Mouse (Mus musculus) heart, postnatal 0 days (tissue): ENCODE measurements around the gene Prrt1.

Experiments
- CTCF ChIP-seq: IDR thresholded peaks from 2 replicates; pipeline ENCODE4 v1.5.1; 2016; ENCODE audit warnings: antibody characterized with exemption, control low read depth, low read depth
- EP300 ChIP-seq: IDR thresholded peaks from 2 replicates; pipeline ENCODE4 v1.6.1; 2016; ENCODE audit warnings: antibody characterized with exemption, low read depth

- TF ChIP-seq CTCF (no peak), EP300 (no peak)
Measured at GRCm38 (mm10) chr17:34626062-34626772, 3.1 kb upstream of the Prrt1 start.
